Mouse (Mus musculus) spleen, adult 2 months (tissue): ENCODE data around the gene Sdhd.

Experiments used
- CTCF ChIP-seq: fragments of 200-500 bp; IDR thresholded peaks from 2 replicates; pipeline ENCODE4 v1.5.1; 2011; ENCODE audit warnings: mild to moderate bottlenecking, inconsistent platforms; ENCODE audit not compliant: insufficient read depth, insufficient read length, insufficient replicate concordance; ENCODE audit errors: extremely low read depth
- POLR2A ChIP-seq: fragments of 200-500 bp; IDR thresholded peaks from 2 replicates; pipeline ENCODE4 v1.6.1; 2011; ENCODE audit warnings: low read depth, low read length, inconsistent platforms

DNA sequence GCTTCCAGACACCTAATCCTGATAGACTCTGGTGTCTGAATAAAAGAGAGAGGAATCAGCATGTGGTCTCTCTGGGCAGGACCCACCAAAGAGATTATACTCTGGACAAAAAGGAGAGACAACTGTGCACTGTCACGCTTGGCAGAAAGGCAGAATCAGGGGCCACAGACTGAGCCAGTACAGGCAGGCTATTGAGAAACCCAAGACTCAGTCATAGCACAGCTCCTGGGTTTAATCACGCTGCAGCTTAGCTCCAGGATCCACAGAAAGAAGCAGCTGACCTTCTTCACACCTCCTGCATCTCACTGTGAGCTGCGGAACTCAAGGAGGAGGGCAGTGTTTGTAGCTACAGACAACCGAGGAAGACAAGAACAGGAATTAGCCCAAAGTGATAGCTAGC, 23.2 kb downstream of the Sdhd start:
- TF ChIP-seq CTCF = no peak
- no peak for TF ChIP-seq POLR2A
